25 mouse cellular contexts compared by ENCODE assay signal in the genomic region with DNA sequence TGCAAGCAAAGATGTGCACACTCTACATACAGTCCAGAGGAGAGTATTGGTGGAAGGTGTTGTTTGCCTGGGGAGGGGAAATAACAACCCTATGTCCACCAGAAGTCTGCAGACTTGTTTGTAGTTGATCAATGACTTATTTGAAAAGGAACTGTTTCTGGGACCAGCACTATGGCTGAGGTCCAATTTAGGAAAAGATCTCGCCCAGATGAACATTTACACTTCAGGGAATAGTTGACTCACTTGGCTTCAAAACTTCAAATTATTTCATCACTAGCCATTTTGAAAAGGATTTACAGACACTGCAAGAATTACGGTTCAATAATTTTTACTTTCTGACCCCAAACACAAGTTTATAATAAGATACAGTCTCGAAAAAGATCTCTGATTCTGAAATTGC.
DNase-seq lines count a peak whose midpoint lies in the region; ATAC-seq lines count a peak whose summit lies in the region.
"Had no signal": no experiment of that assay in that cellular context is flagged by ENCODE, and none has a peak within 500 bp of the region (broad histone marks: within the 10 kb centered on the region; RNA-seq: fewer than 3 reads in every experiment).

No protein-coding gene starts in this region.

- DNase-seq in heart, adult 8-10 months (ENCODE audit: low spot score): peak; percentile 26
- no peak for DNase-seq in heart, postnatal 10 days
- DNase-seq in 3T3-L1 (ENCODE audit: low read depth, low spot score): peak; percentile 57
- DNase-seq in Muller cell, postnatal 12 days (ENCODE audit: inconsistent ontology term): peak; percentile 40
- DNase-seq in skeletal muscle tissue, adult 2 months (ENCODE audit: low read depth, low spot score): peak; percentile 59
- DNase-seq: adrenal gland, adult 8-10 months; adrenal gland, postnatal 36 days; B cell, adult 2 months; cerebellum, adult 2 months; cerebellum, postnatal 10 days; embryo, embryonic 11 days; gastrocnemius, postnatal 25 days; heart, adult 11 months; heart, postnatal 14 days; kidney, adult 2 months had no signal

- H3K27me3 ChIP-seq in hindbrain, embryonic 13.5 days: no peaks in the 10 kb centered on the region
- H3K27me3 ChIP-seq: embryonic facial prominence, embryonic 15.5 days; forebrain, embryonic 15.5 days; hindbrain, embryonic 15.5 days; Patski had no signal

- H3K9me3 ChIP-seq in hindbrain, embryonic 13.5 days: no peaks in the 10 kb centered on the region
- H3K9me3 ChIP-seq: embryonic facial prominence, embryonic 15.5 days; forebrain, embryonic 15.5 days; G1E; hindbrain, embryonic 15.5 days had no signal

- intact Hi-C loops in heart, postnatal 10 days (cut with DNase I): no loop called here

- WGBS in hindbrain, embryonic 13.5 days: 89% methylated on average over 3 of the region's 3 CpGs

- H3K4me2 ChIP-seq in hindbrain, embryonic 13.5 days: no peak overlapping the region
- H3K4me2 ChIP-seq: embryonic facial prominence, embryonic 15.5 days; forebrain, embryonic 15.5 days; hindbrain, embryonic 15.5 days had no signal

- H3K27ac ChIP-seq in hindbrain, embryonic 13.5 days: no peak overlapping the region
- H3K27ac ChIP-seq: embryonic facial prominence, embryonic 15.5 days; forebrain, embryonic 15.5 days; hindbrain, embryonic 15.5 days had no signal

- no peaks in the 10 kb centered on the region for H3K4me1 ChIP-seq in hindbrain, embryonic 13.5 days (replicated peaks)
- H3K4me1 ChIP-seq: hindbrain, embryonic 15.5 days had no signal

- H3K36me3 ChIP-seq in hindbrain, embryonic 13.5 days: no peaks in the 10 kb centered on the region
- H3K36me3 ChIP-seq: embryonic facial prominence, embryonic 15.5 days; forebrain, embryonic 15.5 days; G1E; hindbrain, embryonic 15.5 days had no signal

- no peak for ATAC-seq in hindbrain, embryonic 13.5 days (ENCODE audit: low FRiP score)
- ATAC-seq: activated CD4-positive, CD25-positive, alpha-beta regulatory T cell, adult 4 months; CD4-positive, CD25-positive, alpha-beta regulatory T cell, adult 4 months; forebrain, embryonic 15.5 days; intestine, embryonic 16.5 days; Patski had no signal

- no peak overlapping the region for H3K9ac ChIP-seq in hindbrain, embryonic 13.5 days
- H3K9ac ChIP-seq: embryonic facial prominence, embryonic 15.5 days; forebrain, embryonic 15.5 days; hindbrain, embryonic 15.5 days had no signal

- H3K4me3 ChIP-seq in hindbrain, embryonic 13.5 days: no peak overlapping the region
- H3K4me3 ChIP-seq: embryonic facial prominence, embryonic 15.5 days; erythroblast, embryonic 14.5 days; forebrain, embryonic 15.5 days; hindbrain, embryonic 15.5 days had no signal

Comparison
In these comparisons a context has a peak if more than half of its experiments do, and no peak if none do; other contexts are left out.
1. DNase-seq: peak in heart, adult 8-10 months (single experiment), 3T3-L1 (single experiment), Muller cell, postnatal 12 days (single experiment) and skeletal muscle tissue, adult 2 months (single experiment); none in heart, postnatal 10 days (0 of 2).